Mouse (Mus musculus): ENCODE data around the gene Nr1i3.

GRCm38 (mm10) chr1:171263185-171263611 is 49.4 kb downstream of the Nr1i3 start:
- TF ChIP-seq CTCF (IDR thresholded peaks at IDR 0.05; ENCODE audit: low read depth) = no peak
- no peak for TF ChIP-seq EP300 (optimal IDR thresholded peaks at IDR 0.05)

All from stomach, postnatal 0 days (tissue).